Mouse (Mus musculus): ENCODE results near the gene Kctd8.

Gene Kctd8

DNA sequence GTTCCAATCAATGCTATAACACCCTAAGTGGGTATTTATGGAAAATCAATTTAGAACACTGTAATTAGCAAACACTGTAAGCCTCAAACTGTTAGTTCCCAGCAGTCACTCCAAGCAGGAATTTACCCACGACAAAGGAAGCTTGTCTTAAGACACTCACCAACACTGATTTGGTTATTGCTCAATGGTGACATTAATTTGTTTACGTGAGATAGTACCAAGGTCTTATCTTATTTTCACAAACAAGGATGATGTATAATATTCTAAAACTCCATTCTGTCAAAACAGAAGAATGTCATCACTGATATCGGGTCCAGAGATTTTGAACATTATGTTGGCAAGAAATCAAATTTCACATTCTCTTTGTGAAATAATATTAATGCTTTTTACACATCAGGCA, 185.0 kb downstream of the Kctd8 start:
- DNase-seq: no peak

DNA sequence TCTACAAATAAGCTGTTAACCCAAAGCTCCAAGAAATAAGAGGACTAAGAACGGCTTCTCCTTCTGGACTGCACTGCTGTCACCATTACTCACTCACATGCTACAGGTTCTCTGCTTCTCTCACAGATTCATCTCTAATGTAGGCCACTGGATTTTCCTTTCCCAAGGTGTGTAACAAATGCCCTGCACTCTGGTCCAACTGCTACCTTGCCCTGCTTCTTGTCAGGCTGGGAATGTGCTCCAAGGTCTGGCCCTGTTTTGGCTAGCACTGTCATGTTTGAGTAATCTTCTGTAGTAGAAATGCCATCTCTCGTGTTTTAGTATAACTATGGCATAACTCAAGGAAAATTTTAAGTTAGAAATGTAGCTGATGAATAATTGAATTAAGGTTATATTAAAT, 195.7 kb downstream of the Kctd8 start:
- no peak for DNase-seq

DNA sequence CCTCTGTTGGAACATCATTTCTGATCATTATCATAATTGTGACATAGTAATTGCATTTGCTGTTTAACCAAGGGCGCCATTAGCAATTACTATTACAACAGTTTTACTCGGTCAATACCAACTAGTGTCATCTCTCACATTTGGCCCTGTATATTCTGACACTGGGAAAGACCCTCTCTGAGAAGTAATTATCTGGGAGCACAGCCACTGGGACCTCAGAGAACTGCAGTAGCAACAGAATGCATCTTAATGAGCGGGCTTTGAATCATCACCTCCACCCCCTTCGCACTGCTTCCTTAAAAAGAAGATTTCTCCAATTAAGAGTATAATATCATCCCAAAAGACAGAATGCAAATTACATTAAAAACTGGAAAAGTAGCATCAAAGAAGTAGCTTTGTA, 200.4 kb downstream of the Kctd8 start:
- DNase-seq: no peak

DNA sequence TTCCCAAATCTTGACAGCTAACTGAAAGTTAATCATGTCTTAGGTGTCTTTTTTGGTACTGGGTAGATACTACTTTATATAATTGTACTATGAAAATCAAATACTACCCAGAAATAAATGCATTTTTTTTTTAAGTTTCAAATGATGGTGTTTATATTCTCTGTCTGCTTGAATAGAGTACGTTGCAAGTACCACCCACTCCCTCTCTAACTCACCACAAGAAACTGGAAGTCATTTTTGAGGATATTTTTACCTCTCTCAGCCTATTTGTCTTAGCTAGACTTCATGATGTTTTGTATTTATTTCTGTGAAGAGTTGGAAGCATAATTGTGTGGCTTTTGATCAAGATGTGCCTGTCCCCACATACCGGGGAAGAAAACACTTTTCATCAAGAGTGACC, 232.8 kb downstream of the Kctd8 start:
- no peak for DNase-seq

DNA sequence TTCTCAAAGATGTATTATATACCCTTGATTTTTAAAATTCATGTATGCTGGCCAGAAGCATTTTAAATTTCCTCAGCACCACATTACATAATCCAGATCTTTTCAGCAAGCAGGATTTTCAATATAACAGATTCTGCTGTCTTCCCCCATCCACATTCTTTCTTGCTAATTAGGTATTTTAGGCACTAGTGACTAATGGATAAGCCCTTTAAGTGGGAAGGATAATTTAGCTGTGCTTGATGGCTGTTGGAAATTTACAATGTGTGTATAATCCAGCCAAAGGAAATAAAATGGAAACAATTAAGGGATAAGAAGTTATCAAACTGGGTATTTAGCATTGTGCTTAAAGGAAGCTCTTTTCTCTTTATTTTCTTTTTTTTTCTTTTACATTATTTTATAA, 252.6 kb downstream of the Kctd8 start:
- no peak for DNase-seq

Data from thymus, adult 18-20 months (tissue).